Mouse (Mus musculus): Measurements from ENCODE around the gene Insig1. TPM values are rescaled to one million over a fixed set of nuclear protein-coding genes. Genes with fewer than 3 reads are reported as not detected.

Gene Insig1
- polyA plus RNA-seq, 1 experiment, result 13.8 TPM

DNA sequence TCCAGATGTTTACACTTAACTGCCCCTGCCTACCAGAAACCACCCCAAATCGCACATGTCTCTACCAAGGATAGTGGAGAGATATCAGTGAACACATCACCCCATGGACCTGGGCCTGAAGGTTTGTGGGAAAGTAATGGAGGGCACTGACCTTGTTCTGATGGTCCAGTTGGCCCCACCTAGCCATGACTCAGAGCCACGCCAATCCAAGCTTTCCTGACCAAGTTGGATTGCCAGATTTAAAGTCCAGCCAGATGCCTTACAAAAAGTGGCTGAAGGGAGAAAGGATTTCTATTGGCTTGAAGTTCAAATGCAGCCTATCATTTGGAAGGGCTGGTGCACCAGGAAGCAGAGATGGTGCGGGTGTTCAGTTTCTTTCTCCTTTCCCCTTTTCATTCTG, 24.2 kb upstream of the Insig1 start:
- Histone ChIP-seq H3K27ac (ENCODE audit: control insufficient read depth, insufficient read depth, low read depth, low read length, poor library complexity) (no peak overlapping the region), H3K4me3 (replicated peaks; ENCODE audit: control insufficient read depth, low read depth, low read length) (no peak overlapping the region), H3K4me1 (ENCODE audit: control insufficient read depth, insufficient read depth, low read length) (no peaks in the 10 kb centered on the region)
- no peak for TF ChIP-seq POLR2A (IDR thresholded peaks at IDR 0.05; ENCODE audit: borderline replicate concordance, control insufficient read depth, low read depth, low read length)
- 67% methylated on average over 3 of the region's 3 CpGs for WGBS

DNA sequence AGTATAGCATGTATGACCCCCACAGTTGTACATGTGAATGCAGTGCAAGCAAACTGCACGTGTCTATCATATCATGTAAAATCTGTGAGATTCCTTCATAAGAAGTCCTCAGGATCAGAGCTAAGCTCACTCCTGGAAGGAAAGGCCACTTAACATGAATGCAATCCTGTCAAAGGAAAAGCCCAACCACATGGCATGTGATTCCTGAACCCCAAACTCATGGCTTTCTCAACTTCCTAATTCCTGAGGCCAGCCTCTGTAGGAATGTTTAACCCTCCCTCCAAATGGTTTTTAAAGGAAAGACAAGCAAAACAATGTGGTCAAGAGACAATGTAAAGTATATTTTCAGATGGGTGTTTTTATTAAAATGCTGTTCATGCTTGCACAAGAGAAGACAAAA, 23.2 kb upstream of the Insig1 start:
- H3K4me3 ChIP-seq (replicated peaks; ENCODE audit: control insufficient read depth, low read depth, low read length), result no peak overlapping the region
- no peaks in the 10 kb centered on the region for H3K4me1 ChIP-seq (ENCODE audit: control insufficient read depth, insufficient read depth, low read length)
- no peak for TF ChIP-seq POLR2A (IDR thresholded peaks at IDR 0.05; ENCODE audit: borderline replicate concordance, control insufficient read depth, low read depth, low read length)
- no peak for TF ChIP-seq CTCF (IDR thresholded peaks at IDR 0.05; ENCODE audit: control insufficient read depth, insufficient read depth, low read length)
- 78% methylated on average over 1 of the region's 1 CpGs for WGBS
- no peak overlapping the region for H3K27ac ChIP-seq (ENCODE audit: control insufficient read depth, insufficient read depth, low read depth, low read length, poor library complexity)

DNA sequence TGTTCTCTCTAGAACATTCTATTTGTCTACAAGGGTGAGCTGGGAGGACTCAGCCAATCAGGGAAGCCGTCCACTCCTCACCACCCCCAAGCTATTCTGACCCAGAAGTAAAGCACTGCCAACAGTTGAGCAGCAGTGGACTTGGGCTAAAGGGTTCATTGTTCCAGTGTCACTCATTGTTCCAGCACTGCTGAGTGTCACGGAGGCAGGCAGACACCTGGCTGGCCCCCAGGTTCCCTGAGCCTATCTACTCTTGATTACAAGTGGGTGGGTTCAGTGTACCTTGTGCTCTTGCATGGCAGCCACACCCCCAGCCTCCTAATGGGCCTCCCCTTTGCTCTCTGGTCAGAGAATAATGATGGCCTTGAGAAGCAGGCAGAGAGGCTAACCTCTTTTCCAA, 15.7 kb upstream of the Insig1 start:
- no peak overlapping the region for H3K27ac ChIP-seq (ENCODE audit: control insufficient read depth, insufficient read depth, low read depth, low read length, poor library complexity)

DNA sequence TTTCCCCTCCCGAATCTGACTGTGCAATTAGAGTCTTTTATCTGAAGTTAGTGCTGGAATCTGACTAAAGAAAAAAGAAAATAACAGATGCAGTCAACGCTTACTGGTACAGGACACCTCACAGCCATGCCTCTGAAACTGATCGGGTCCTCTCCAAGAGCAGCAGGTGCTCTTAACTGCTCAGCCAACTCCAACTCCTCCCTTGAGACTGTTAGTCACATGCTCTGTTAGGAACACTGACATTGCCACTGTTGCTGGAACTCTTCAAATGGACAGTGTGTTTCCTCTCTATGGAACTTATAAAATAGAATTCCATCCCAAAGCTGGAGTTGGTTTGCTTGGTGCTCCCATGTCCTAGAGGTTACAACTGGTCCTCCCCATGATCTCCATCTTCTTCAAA, 14.3 kb upstream of the Insig1 start:
- 62% methylated on average over 3 of the region's 3 CpGs for WGBS
- no peak overlapping the region for H3K4me3 ChIP-seq (replicated peaks; ENCODE audit: control insufficient read depth, low read depth, low read length)
- H3K27ac ChIP-seq (ENCODE audit: control insufficient read depth, insufficient read depth, low read depth, low read length, poor library complexity), result no peak overlapping the region
- no peaks in the 10 kb centered on the region for H3K4me1 ChIP-seq (ENCODE audit: control insufficient read depth, insufficient read depth, low read length)
- TF ChIP-seq POLR2A (IDR thresholded peaks at IDR 0.05; ENCODE audit: borderline replicate concordance, control insufficient read depth, low read depth, low read length), result no peak

More for the DNA sequence above, 15.7 kb upstream of the Insig1 start:
- H3K4me1 ChIP-seq (ENCODE audit: control insufficient read depth, insufficient read depth, low read length), result no peaks in the 10 kb centered on the region
- no peak for TF ChIP-seq CTCF (IDR thresholded peaks at IDR 0.05; ENCODE audit: control insufficient read depth, insufficient read depth, low read length)
- TF ChIP-seq POLR2A (IDR thresholded peaks at IDR 0.05; ENCODE audit: borderline replicate concordance, control insufficient read depth, low read depth, low read length), result no peak
- WGBS, result 83% methylated on average over 2 of the region's 2 CpGs
- no peak overlapping the region for H3K4me3 ChIP-seq (replicated peaks; ENCODE audit: control insufficient read depth, low read depth, low read length)

DNA sequence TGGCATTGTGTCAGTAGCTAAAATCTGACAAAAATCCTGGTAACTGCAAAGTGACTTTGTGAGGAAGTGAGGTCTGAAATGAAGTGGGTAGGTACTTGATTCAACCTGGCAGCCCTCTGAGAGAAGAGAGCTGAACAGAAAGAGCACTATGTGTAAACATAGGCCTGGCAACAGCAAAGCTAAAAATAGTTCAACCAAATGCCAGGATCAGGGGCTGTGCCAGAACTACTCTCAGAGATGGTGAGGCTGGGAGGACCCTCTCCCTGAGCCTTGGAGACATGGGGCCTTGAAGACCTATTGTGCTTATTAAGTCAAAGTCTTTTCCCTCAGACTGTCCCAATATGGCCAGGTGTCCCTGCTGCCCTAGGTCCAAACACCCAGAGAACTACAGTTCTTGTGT, 10.7 kb upstream of the Insig1 start:
- peaks cover 4% of the 10 kb centered on the region for H3K4me1 ChIP-seq (ENCODE audit: control insufficient read depth, insufficient read depth, low read length)
- no peak overlapping the region for H3K27ac ChIP-seq (ENCODE audit: control insufficient read depth, insufficient read depth, low read depth, low read length, poor library complexity)
- TF ChIP-seq POLR2A (IDR thresholded peaks at IDR 0.05; ENCODE audit: borderline replicate concordance, control insufficient read depth, low read depth, low read length) (no peak), CTCF (IDR thresholded peaks at IDR 0.05; ENCODE audit: control insufficient read depth, insufficient read depth, low read length) (no peak)
- no peak overlapping the region for H3K4me3 ChIP-seq (replicated peaks; ENCODE audit: control insufficient read depth, low read depth, low read length)

DNA sequence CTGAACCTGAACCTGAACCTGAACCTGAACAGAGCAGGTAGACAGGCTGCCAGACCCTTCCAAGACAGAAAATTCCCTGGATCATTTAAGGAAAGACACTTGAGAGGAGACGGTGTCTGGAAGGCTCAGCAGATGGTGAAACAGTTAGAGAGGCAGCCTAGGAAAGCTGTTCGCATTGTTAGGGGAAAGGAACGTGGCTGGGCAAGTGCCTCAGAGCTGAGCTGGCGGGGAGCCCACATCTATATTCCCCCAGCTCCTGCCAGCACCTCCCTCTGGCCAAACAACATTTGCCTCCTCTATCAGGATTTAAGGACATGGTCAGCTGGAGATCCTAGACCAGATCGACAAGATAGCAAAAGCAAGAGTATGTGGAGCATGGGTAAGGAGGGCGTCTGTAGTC, 10.2 kb upstream of the Insig1 start:
- WGBS, result 87% methylated on average over 6 of the region's 6 CpGs
- Histone ChIP-seq H3K27ac (ENCODE audit: control insufficient read depth, insufficient read depth, low read depth, low read length, poor library complexity) (no peak overlapping the region), H3K4me3 (replicated peaks; ENCODE audit: control insufficient read depth, low read depth, low read length) (no peak overlapping the region), H3K4me1 (ENCODE audit: control insufficient read depth, insufficient read depth, low read length) (peaks cover 4% of the 10 kb centered on the region)
- TF ChIP-seq CTCF (IDR thresholded peaks at IDR 0.05; ENCODE audit: control insufficient read depth, insufficient read depth, low read length), result no peak
- TF ChIP-seq POLR2A (IDR thresholded peaks at IDR 0.05; ENCODE audit: borderline replicate concordance, control insufficient read depth, low read depth, low read length), result no peak

DNA sequence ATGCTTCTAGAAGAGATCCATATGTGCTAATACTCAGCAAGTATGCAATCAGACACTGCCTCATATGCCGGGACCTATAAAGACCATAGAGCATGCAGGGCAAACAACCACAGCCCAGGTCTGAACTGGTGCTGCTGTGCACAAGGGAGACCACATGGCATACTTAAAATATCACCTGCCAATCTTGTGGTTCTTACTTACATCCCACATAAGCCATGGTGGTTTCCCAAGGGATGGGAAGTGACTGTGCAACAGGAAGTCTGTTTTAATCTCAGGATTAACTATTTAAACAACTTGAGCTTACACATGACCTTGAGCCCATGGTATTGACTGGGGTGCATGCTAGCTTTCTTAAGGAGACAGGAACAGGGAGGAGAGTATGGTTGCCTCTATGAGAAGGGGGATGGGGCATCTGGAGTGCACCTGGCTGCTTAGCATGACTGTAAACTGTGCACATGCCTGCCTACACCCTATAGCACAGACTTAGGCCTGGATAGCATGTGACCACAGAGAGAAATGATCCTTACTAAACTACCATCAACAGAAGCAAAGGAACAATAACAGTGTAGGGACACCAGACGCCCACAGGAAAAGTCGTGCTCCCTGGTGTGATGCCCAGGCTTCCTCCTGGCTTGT, 7.1 kb upstream of the Insig1 start:
- Histone ChIP-seq H3K27ac (ENCODE audit: control insufficient read depth, insufficient read depth, low read depth, low read length, poor library complexity) (no peak overlapping the region), H3K4me1 (ENCODE audit: control insufficient read depth, insufficient read depth, low read length) (peaks cover 4% of the 10 kb centered on the region), H3K4me3 (replicated peaks; ENCODE audit: control insufficient read depth, low read depth, low read length) (no peak overlapping the region)
- no peak for TF ChIP-seq CTCF (IDR thresholded peaks at IDR 0.05; ENCODE audit: control insufficient read depth, insufficient read depth, low read length)
- no peak for TF ChIP-seq POLR2A (IDR thresholded peaks at IDR 0.05; ENCODE audit: borderline replicate concordance, control insufficient read depth, low read depth, low read length)
- WGBS, result 17% methylated on average over 3 of the region's 3 CpGs

DNA sequence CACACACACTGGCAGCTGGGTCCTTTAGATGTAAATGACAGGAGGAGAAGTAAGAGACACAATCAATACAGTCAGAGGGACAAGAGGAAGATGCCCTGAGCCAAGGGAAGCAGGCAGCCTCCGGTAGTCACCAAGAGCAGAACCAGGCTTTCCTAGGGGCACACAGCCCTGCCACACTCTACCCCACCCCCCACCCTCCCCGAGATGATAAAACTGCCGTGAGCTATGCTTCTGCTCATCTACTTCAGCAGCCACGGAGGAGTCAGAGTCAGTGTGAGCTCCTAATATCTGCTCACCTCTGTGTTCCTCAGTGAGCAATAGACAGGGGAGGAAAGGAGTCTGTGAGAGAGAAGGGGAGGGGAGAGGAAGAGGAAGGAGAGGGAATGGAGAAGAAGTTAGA, 5.9 kb upstream of the Insig1 start:
- TF ChIP-seq POLR2A (IDR thresholded peaks at IDR 0.05; ENCODE audit: borderline replicate concordance, control insufficient read depth, low read depth, low read length), result no peak
- no peak for TF ChIP-seq CTCF (IDR thresholded peaks at IDR 0.05; ENCODE audit: control insufficient read depth, insufficient read depth, low read length)
- H3K4me1 ChIP-seq (ENCODE audit: control insufficient read depth, insufficient read depth, low read length), result peaks cover 4% of the 10 kb centered on the region
- WGBS, result under 1% methylated on average over 4 of the region's 4 CpGs
- no peak overlapping the region for H3K4me3 ChIP-seq (replicated peaks; ENCODE audit: control insufficient read depth, low read depth, low read length)
- no peak overlapping the region for H3K27ac ChIP-seq (ENCODE audit: control insufficient read depth, insufficient read depth, low read depth, low read length, poor library complexity)

DNA sequence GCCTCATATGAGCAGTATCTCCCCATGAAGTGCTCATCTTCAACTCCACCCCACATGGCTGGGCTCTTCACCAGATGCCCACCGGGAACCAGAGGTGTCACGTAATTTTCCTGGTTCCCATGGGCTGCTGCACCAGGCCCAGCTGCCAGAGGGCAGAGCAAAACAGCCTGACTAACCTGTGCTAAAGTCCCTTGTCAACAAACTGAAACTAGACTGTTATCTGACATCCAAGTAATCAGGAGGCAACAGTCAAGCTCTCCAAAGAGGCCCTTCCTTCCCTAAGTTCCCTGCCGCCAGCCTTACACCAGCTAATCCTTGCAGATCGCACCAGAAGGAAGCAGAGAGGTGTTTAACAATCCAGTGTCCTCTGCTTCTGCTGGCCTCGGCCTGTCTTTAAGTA, 4.9 kb upstream of the Insig1 start:
- H3K4me3 ChIP-seq (replicated peaks; ENCODE audit: control insufficient read depth, low read depth, low read length), result no peak overlapping the region
- peaks cover 7% of the 10 kb centered on the region for H3K4me1 ChIP-seq (ENCODE audit: control insufficient read depth, insufficient read depth, low read length)
- 74% methylated on average over 5 of the region's 5 CpGs for WGBS
- H3K27ac ChIP-seq (ENCODE audit: control insufficient read depth, insufficient read depth, low read depth, low read length, poor library complexity), result no peak overlapping the region
- TF ChIP-seq CTCF (IDR thresholded peaks at IDR 0.05; ENCODE audit: control insufficient read depth, insufficient read depth, low read length) (no peak), POLR2A (IDR thresholded peaks at IDR 0.05; ENCODE audit: borderline replicate concordance, control insufficient read depth, low read depth, low read length) (no peak)

All from bone marrow, adult 2 months (tissue).